Mouse (Mus musculus): ENCODE results near the gene Dctn3.

- TF ChIP-seq CTCF (IDR thresholded peaks at IDR 0.05; ENCODE audit: borderline replicate concordance, control insufficient read depth, extremely low read depth, insufficient read depth, low read length, poor library complexity) (no peak), POLR2A (IDR thresholded peaks at IDR 0.05; ENCODE audit: control insufficient read depth, extremely low read depth, insufficient read depth, low read length, poor library complexity) (no peak)
Measured at GRCm38 (mm10) chr4:41679291-41679690, 43.7 kb downstream of the Dctn3 start.

Measured in thymus, adult 2 months (tissue).